ENCODE assay signal across 13 mouse cellular contexts in genomic region chr2:53619681-53620080, GRCm38 (mm10).
"Had no signal": no experiment of that assay in that cellular context is flagged by ENCODE, and none has a peak within 500 bp of the region (broad histone marks: within the 10 kb centered on the region; RNA-seq: fewer than 3 reads in every experiment).

No protein-coding gene starts in this region.

- DNase-seq: kidney, adult 8-10 months; kidney, postnatal 10 days; kidney, postnatal 36 days; liver, embryonic 13.5 days; lung, adult 2 months; lung, postnatal 14 days; lung, postnatal 4 days; midbrain, embryonic 14.5 days; right cerebral cortex, postnatal 25 days; spleen, adult 18-20 months; thymus, adult 18-20 months; thymus, postnatal 36 days had no signal

- ATAC-seq: intestine, postnatal 0 days had no signal
